Mouse (Mus musculus) leukemia stem cell, adult 10-12 weeks (primary cell): ENCODE results near the gene Ica1l. TPM values are rescaled to one million over a fixed set of nuclear protein-coding genes. Genes with fewer than 3 reads are reported as not detected.

Source experiments
- polyA plus RNA-seq: library from polyadenylated mRNA; stranded (reverse); fragments of >175 nt; gene quantifications from 2 replicates; pipeline ENCODE4 v1.2.3, GENCODE M21; 2012; ENCODE audit warnings: low replicate concordance

Gene Ica1l
- 0.16 TPM in 1 of 2 replicates, not detected in the other for polyA plus RNA-seq

DNA sequence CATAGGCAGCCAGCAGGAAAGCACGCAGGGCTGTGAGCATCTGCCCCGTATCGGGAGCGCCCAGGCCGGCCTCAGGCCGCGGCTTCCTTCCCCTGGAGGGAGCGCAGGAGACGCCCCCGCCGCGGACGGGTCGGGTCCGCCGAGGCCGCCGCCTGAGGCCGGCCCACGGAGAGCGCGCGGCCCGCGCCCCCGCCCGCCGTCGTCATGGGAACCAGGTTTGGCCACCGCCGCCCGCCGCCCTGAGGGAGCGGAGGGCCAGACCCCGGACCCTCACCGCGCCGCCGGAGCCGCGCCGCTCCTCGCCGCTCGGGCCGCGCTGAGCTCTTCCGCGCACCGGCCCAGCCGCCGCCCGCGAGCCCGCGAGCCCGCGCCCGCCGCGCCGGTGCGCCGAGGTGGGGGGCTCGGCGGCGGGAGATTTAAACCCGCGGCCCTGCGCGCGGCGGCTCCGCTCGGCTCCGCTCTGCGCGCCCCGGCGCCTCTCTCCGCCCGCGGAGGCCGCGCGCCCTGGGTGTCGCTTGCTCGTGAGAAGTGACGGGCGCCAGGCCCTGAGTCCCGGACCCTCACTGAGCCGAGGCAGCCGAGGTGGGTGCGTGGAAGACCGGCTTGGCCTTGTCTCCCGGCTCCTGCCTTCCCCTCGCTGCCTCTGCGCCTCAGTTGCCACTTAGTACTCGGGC is at the start of gene Ica1l:
TSS of gene Ica1l (minus strand) at position 389 of the 674 bp plus-strand sequence.

Other genes with a start within 250 kb of the Ica1l start
- 19.0 and 30.7 TPM in 2 replicates for gene Fam117b, start 130.2 kb downstream of the Ica1l start, polyA plus RNA-seq
- 0.23 and 0.38 TPM in 2 replicates for gene Carf, start 55.1 kb upstream of the Ica1l start, polyA plus RNA-seq
- 0.87 and 2.1 TPM in 2 replicates for gene Wdr12, start 55.5 kb upstream of the Ica1l start, polyA plus RNA-seq
- 0.14 and 0.18 TPM in 2 replicates for gene Nbeal1, start 137.4 kb upstream of the Ica1l start, polyA plus RNA-seq